Mouse (Mus musculus): Measurements from ENCODE around the gene Cdh12.

DNA sequence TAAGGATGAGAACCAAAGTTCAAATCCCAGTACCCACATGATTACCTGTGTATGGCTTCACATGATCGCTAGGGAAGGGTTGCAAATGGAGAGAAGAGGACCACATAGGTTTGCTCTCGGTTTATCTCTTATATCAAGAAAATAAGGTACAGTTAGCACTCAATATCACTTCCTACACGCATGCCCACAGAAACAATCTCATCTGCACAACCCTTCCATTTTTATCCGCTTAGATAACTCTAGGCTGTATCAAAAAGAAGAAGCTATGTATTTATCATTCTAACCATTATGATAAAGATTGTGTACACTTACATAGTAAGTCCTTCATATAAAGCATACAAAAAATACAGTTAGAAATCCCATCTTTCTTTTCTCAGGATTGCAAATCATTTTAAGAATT is 988.3 kb downstream of the Cdh12 start:
- TF ChIP-seq POLR2A (IDR thresholded peaks at IDR 0.05; ENCODE audit: insufficient read length, low read depth), result no peak
- TF ChIP-seq TCF3 (IDR thresholded peaks at IDR 0.05; ENCODE audit: insufficient read length, low read depth), result no peak
- no peak for TF ChIP-seq POLR2AphosphoS2 (IDR thresholded peaks at IDR 0.05; ENCODE audit: insufficient read length, low read depth)
